In genomic region chr16:34806883-34807767, GRCm38 (mm10) we compare ENCODE assay signal across 8 mouse cellular contexts.
DNase-seq lines count a peak whose midpoint lies in the region; ATAC-seq and TF ChIP-seq lines count a peak whose summit lies in the region.

No protein-coding gene starts in this region.

- WGBS in hindbrain, postnatal 0 days, result 16% methylated on average over 16 of the region's 16 CpGs
- 53% methylated on average over 16 of the region's 16 CpGs for WGBS in liver, embryonic 15.5 days (ENCODE audit: insufficient replicate concordance)

- no peak for TF ChIP-seq CTCF in hindbrain, postnatal 0 days (IDR thresholded peaks at IDR 0.05; ENCODE audit: low read depth)

- no peak overlapping the region for H3K27ac ChIP-seq in hindbrain, postnatal 0 days
- no peak overlapping the region for H3K27ac ChIP-seq in liver, embryonic 15.5 days (replicated peaks)

- H3K9me3 ChIP-seq in hindbrain, postnatal 0 days (ENCODE audit: low read length), result no peaks in the 10 kb centered on the region
- no peaks in the 10 kb centered on the region for H3K9me3 ChIP-seq in liver, embryonic 15.5 days (replicated peaks)

- 0 out of 2 replicates have a peak, but pooled peaks cover 4% of the 10 kb centered on the region for H3K4me1 ChIP-seq in hindbrain, postnatal 0 days (ENCODE audit: insufficient read depth, low read length)
- H3K4me1 ChIP-seq in liver, embryonic 15.5 days (replicated peaks), result no peaks in the 10 kb centered on the region

- DNase-seq in adrenal gland, postnatal 10 days, result peak; percentile 25
- DNase-seq in adrenal gland, adult 8-10 months, result no peak
- peak; percentile 10 to 56 for DNase-seq in gastrocnemius, adult 8-10 months (ENCODE audit: low spot score in 2 of 2)
- no peak for DNase-seq in hindbrain, postnatal 0 days (ENCODE audit: low spot score)
- peak; percentile 74 for DNase-seq in retina, postnatal 1 day
- DNase-seq in thymus, postnatal 14 days, result no peak

- H3K36me3 ChIP-seq in hindbrain, postnatal 0 days (ENCODE audit: insufficient read depth, low read length), result no peaks in the 10 kb centered on the region
- H3K36me3 ChIP-seq in liver, embryonic 15.5 days (replicated peaks), result no peaks in the 10 kb centered on the region

- no peak overlapping the region for H3K4me3 ChIP-seq in hindbrain, postnatal 0 days (ENCODE audit: low read length)
- peak overlapping the region; percentile 32 for H3K4me3 ChIP-seq in liver, embryonic 15.5 days (replicated peaks)

- H3K9ac ChIP-seq in hindbrain, postnatal 0 days (replicated peaks; ENCODE audit: low read length), result no peak overlapping the region
- H3K9ac ChIP-seq in liver, embryonic 15.5 days, result no peak overlapping the region

- no peak for ATAC-seq in hindbrain, postnatal 0 days
- peak; percentile 58 for ATAC-seq in liver, embryonic 15.5 days (ENCODE audit: insufficient read depth)
- ATAC-seq in megakaryocyte progenitor cell, adult 5-6 weeks (replicated peaks; ENCODE audit: poor library complexity), result no peak

- no peaks in the 10 kb centered on the region for H3K27me3 ChIP-seq in hindbrain, postnatal 0 days (ENCODE audit: insufficient read depth, low read length)
- H3K27me3 ChIP-seq in liver, embryonic 15.5 days, result no peaks in the 10 kb centered on the region

- 0 out of 2 replicates have a peak overlapping the region, but pooled peaks have one; percentile 7 for H3K4me2 ChIP-seq in hindbrain, postnatal 0 days (ENCODE audit: low read depth, low read length)
- H3K4me2 ChIP-seq in liver, embryonic 15.5 days, result peak overlapping the region; percentile 49

Comparison
In these comparisons a context has a peak if more than half of its experiments do, and no peak if none do; other contexts are left out.
1. DNase-seq: peak in adrenal gland, postnatal 10 days (single experiment), gastrocnemius, adult 8-10 months (2 of 2) and retina, postnatal 1 day (single experiment); none in adrenal gland, adult 8-10 months (single experiment), hindbrain, postnatal 0 days (single experiment) and thymus, postnatal 14 days (single experiment).